Mouse (Mus musculus): ENCODE results near the gene Aip.
"Not testable (repeated sequence)": the region's sequence is repeated elsewhere in the genome, so short reads cannot be mapped to it uniquely, and the experiment has no call there.

Aip gene

DNA sequence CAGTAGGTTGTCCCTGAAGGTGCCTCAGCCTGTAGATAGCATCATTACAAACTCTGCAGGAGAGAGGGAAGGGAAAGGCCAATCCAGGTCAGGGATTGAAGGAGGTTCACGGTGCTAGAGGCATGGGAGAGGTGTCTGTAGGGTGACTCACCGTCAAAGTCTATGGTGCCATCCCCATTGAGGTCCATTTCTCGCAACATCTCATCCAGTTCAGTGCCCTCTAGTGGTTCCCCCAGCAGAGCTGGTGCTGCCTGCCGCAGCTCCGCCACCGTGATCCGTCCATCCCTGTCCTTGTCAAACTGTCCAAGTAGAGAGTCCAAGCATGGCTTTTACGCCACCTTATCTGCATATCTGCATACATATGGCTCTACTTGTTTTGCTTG is 10.3 kb upstream of the Aip start:
- not testable (repeated sequence) for DNase-seq (ENCODE audit: low spot score)

DNA sequence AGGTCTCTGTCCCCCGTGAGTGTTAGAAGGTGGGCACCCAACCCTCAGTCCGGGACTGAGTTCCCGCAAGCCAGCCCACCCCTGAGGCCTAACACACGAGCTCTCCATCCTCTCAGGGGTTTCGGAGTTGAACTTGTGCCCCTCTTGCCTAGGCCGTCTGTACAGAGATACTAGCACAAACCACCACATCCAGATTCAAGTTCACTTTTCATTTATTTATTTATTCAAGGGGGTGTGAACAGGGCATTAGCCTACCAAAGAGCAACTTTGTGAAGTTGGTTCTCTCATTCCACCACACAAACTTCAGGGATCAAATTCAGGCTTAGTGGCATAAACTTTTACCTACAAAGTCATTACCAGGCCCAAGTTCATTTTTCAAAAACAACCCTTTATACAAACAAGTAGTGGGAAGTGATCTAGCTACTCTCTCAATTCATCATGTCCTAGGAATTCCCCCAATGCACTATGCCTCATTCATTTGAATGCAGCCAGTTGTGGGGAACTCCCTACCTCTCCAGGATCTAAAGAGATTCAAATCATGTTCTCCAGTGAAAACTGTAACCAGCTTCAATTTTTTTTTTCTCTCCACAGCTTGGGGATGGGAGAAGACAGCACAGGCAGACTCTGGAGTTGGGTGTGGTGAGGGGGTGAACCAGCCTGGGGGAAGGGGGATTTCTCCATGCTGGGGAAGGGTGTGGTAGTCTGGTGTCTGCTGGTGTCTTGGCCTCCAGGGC is 9.7 kb upstream of the Aip start:
- DNase-seq (ENCODE audit: low spot score): not testable (repeated sequence)

DNA sequence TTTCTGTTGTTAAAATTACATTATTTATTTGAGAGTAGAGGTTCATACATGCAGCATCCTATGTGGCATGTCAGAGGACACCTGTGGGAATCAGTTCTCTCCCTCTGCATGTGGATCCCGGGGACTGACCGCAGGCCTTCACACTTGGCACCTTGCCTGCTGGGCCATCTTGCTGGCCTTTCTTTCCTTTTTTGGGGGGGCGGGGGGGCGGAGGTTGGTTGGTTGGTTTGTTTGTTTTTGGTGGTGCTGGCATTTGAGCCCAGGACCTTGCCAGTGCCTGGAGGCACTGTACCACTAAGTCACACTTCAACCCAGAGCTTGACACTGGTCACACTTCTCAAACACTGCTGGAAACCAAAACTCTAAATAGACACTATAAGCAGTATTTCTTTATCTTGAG is 8.7 kb upstream of the Aip start:
- DNase-seq (ENCODE audit: low spot score): no peak

DNA sequence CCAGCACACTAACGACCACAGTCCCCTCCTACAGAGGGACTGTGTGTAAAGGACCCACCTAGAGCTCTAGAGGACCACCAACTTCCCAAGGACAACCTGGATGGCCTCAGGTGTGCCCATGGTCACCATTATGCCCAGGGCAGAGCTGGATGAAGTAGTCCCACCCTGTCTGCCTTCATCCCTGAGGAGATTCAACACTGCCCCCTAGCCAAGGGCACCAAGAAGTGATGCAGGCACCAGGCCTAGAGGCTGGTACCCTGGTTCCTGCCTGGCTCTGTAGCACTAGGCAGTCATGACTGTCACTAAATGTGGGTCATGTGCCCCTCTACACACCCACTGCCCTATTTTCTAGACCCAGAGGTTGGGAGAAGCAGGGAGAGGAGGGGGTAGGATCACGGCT is 6.1 kb upstream of the Aip start:
- DNase-seq (ENCODE audit: low spot score): no peak

DNA sequence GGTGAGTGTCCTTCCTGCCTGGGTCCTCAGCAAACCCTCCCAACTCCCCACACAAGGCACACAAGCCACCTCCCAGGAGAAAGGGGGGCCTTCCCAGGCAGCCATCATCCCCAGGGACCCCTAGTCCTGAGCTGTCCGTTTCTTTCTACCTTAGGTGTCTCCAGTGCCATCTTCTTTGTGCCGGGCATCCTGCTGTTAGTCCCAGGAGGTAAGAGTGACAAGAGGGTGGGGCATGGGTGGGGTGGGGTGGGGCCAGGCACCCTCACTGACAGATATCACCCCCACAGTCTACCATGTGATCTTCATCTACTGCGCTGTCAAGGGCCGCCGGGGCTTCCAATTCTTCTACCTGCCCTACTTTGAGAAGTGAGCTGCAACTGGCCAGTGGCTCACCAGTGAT is 5.4 kb upstream of the Aip start:
- DNase-seq (ENCODE audit: low spot score): no peak

DNA sequence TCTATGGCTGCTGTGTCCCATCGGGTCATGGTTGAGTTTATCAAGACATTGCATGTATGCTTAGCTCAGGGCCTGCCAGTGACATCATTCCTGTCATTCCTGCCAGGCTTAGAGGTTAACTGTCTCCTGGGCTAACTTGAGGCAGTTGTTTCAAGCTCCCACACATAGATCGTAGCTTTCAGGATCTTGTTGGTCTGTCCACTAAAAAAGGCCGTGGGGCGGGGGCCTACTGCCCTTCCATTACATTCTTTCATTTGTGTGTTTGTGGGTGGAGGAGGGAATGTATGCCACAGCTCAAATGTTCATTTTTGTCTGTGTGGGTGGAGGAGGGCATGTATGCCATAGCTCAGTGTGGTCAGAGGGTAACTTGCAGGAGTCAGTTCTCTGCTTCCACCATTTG is 4.4 kb upstream of the Aip start:
- DNase-seq (ENCODE audit: low spot score): no peak

DNA sequence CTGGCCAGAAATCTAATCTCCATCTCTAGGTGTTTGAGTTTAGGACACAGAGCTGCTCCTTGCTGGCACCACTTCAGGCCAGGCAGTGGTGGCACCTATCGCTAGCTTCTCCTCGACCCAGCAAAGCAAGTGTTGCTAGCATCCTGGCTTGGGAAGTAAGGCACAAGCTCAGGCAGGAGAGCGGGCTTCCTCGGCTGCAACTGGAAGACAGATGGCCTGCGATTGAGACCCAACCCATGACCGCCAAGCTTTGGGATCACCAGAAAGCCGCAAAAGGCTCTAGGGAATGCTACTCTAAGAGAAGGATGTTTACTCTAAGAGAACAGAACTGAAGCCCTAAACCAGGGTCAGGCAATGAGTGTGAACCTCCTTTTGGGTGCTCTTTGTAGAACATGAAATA is 3.8 kb upstream of the Aip start:
- DNase-seq (ENCODE audit: low spot score): no peak

DNA sequence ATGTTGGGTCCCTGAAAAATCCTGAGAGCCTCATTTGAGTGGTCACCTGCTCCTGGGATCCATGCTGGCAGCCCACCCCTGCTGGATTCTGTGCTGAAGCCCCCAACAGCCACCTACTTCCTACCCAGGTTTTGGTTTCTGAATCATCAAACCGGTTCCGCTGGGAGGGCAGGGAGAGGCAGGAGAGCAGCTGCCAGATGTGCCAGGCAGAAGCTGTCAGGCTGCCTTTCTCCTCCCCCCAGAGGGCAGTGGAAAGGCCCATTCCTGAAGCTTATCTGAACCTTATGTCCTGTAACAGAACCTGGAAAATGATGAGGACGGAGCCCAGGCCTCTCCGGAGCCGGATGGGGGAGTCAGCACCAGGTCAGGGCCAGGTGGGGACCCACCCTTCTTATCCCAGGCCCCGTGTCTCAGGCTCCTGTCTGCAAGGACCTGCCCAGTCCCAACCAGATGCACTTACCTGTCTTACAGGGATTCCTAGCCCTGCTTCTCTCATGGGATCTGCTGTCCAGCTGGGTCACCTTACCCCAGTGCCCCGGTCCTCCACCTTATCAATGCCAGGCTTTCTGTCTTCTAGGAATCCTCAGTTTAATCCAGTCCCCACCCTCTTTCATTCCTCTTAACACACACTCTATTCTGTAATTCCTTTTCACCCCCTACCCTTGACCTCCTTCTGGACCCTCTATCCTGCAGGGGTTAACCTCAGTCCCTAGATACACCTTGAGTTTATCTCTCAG is 1.3 kb upstream of the Aip start:
- DNase-seq (ENCODE audit: low spot score): no peak

DNA sequence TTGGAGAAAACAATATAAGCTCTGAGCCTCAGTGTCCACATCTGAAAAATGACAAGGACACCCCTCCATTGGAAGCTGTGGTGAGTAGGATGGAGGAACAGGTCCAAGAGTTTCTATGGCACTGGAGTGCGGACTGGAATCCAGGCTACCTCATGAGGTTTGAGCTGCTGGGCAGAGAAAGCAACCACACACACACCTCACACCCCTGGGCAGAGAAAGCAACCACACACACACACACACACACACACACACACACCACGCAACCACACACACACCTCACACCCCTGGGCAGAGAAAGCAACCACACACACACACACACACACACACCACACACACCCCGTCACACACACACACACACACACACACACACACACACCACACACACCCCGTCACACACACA is 390 bp downstream of the Aip start:
- not testable (repeated sequence) for DNase-seq (ENCODE audit: low spot score)

DNA sequence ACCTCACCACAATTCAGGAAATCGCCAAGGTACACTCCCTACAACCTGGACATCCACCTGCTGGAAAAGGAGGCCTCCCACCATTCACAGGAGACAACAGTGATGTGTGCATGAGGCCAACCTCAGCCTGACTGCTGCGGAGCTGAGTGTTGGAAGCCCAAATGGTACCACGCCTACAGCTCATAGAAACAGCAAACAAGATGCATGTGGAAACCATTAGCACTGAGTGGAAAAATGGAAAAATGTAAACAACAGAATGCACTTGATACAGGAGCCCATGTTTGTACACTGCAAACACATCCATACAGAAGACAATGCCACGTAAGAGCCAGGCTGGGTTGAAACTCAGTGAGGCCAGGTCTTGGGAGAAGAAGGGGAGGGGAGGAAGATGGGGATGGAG is 1.2 kb downstream of the Aip start:
- no peak for DNase-seq (ENCODE audit: low spot score)

DNA sequence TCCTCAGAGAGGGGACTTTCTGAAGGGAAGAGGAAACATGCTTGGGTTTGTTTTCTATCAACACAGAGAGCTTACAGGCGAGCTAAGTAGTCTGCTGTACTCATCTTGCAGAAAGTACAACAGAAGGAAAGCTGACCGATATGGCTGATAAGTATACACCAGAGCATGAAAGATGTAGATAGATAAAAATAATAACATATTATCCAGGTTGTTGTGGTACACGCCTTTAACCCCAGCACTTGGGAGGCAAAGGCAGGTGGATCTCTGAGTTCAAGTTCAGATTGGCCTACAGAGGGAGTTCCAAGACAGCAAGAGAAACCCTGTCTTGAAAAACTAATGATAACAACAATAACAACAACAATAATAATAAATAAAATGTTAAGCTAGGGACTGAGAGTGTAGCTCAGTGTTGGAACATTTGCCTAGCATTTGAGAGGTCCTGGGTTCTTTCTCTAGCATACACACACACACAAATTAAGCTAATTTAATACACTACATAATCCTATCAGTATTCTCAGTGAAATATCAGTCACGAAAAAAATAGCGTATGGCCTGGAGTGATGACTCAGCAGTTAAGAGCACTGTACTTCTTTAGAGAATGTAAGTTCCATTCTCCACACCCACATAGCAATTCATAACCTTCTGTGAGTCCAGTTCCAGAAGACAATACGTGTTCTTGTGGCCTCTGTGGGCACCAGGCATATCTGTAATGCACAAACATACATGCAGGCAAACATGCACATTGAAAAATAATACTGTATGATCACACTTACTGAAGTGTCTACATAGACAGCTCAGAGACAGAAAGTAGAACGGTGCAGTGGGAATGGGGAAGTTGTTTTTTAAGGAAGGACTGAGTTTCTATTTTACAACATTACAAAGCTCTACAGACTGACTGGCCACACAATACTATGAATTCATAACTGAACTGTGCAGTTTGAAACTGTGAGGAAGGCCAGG is 3.0 kb downstream of the Aip start:
- DNase-seq (ENCODE audit: low spot score): no peak

DNA sequence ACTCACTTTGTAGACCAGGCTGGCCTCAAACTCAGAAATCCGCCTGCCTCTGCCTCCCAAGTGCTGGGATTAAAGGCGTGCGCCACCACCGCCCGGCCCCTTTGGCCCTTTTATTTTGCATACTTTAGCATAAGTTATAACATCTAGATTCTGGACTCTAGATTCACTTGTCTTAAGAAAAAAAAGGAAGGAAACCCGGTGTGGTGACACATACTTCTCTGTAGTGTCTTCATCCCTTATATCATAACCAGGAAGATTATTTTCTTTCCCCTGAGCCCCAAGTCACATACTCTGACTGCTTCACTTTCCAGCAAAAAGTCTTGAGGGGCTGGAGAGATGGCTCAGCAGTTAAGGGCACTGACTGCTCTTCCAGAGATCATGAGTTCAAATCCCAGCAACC is 3.8 kb downstream of the Aip start:
- not testable (repeated sequence) for DNase-seq (ENCODE audit: low spot score)

DNA sequence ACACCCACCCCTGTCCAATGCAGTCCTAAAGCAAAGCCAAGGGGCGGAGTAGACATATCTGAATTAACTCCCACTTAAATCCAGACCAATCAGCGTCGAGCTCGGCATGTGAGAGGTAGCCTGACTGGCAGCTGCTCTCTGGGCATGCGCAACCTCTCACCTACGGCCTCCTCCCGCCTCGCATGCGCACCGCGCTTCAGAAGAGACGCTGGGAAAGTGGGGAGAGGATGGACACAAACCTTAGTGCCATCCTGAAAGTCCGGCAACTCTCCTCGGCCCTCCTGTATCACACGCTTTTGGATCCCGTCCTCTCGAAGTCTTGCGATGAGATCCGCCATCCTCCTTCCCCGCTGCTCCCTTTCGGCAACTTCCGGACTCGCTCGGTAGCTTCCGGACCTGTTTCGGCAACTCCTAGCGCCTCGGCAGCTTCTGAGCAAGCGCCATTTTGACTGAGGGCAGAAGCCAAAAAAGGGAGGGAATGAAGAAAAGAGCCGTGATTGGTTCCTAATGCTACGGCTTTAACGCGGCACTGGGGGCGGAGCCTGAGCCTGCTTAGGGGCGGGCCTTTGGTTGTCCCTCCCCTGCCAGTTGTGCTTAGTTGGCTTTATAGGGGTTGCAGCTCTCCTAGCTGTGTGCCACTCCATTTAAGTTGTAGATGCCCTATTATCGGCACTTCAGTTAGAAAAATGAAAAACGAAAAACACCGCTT is 4.4 kb downstream of the Aip start:
- peak; percentile 98 for DNase-seq (ENCODE audit: low spot score)

DNA sequence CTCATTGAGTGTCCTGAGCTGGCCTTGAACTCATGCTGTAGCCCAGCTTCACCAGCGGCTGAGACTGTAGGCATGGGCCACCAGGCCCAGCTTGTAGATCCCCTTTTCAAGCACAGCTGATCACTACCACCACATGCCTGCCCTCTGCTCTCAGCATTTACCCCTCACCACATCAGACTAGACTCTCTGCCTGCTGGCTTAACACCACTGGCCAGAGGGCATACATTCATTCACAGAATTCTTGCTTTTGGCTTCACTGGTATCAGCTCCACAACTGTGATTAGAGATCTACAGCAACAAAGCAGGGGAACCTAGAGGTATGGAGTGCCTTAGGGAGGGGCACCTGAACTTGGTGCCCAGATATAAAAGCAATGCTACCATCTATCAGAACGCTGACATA is 5.2 kb downstream of the Aip start:
- DNase-seq (ENCODE audit: low spot score): no peak

DNA sequence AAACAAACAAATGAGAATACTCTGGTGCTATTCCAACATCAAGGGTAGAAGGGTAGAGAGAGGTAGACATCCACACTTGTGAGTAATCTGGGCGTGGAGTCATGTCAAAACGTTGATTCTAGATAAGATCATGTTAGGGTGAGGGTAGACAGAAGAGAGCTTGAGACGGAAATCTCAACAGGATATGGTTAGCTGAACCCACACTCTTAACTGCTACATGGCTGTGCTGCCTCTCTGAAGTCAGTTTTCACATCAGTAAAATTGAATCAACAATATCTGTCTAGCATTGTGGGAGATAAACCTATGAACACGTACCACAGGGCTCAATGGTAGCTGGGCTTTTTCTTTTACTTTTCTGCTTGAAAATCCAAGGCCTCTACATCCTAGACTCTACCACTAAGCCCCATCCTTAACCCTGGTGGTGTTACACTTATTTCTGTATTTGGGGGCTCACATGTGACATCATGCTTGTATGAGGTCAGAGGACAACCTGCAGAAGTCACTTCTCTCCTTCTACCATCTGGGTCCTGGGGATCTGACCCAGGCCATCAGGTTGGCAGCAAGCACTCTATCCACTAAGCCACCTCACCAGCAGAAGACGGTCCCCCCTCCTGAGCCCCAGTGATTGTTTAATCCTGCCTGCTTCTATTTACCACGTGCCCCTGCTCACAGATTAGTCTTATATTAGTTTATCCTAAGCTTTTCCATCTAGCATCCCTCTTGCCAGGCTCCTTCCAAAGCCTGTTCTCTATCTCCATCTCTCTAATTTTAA is 5.8 kb downstream of the Aip start:
- DNase-seq (ENCODE audit: low spot score): no peak

DNA sequence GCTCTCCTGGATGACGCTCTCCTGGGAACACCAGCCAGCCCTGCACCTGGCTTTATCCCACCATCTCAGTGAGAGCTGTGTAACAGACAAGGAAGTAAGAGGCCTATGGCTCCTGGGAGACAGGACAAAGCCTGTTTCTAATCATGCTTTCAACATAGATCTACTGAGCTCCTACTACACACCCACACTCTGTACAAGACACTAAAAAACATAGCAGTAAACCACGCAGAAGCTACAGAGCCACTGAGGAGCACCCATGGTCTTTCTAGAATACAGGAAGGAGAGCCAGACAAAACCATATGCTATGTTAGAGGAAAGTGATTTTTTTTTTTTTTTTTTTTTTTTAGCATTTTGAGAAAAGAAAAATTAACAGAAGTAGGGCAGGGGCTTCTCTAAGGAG is 7.3 kb downstream of the Aip start:
- DNase-seq (ENCODE audit: low spot score): no peak

DNA sequence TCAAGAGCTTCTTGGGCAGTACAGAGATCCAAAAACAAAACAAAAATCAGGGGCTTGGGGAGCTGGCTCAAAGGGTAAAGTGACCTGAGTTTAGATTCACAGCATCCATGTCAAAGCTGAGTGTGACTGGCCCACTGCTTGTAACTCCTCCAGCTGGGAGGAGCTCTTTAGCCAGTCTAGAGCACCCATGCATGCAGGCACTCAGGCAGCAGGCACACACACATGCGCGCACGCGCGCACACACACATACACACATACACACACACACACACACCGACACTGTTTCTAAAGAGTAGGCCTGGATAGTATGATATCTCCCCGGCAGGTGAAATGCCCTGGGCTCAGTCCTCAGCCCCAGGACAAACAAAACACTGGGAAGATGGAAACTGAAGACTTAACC is 8.7 kb downstream of the Aip start:
- DNase-seq (ENCODE audit: low spot score): no peak

DNA sequence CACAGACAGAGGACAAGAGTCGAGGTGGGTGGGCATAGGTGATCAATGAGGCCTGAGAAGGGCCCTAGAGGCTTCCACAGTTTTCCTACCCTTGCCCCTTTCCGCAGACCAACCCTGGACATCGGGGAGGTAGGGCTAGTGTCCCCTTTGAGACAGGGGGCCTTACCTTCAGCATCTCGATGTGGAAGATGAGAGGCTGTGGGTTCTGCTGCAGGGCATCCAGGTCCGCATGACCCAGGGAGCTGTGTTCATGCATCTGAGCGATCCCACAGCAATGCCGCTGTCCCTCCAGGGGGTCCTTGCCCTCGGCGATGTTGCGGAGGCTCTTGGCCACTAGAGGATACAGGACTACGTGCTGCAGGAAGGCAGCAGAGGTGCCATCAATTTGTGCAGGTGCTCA is 9.8 kb downstream of the Aip start:
- DNase-seq (ENCODE audit: low spot score): no peak

DNA sequence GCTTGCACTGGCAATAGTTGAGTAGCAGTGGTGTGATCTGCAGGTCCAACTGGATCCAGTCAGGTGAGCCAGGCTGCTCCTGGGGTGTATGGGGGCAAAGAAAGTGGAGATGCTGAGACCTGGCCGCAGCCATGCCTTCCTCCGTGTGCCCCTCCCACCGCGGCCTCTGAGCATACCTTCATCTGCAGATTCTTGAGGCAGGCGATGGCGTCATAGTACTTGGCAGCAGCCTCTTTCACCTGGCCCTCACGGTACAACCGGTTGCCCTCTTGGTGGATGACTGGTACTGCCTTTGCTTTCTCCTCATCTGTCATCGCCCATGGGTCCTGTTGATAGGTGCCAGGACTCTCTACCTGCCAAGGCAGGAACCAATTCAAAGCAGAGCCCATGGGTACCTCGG is 10.5 kb downstream of the Aip start:
- DNase-seq (ENCODE audit: low spot score): no peak

DNA sequence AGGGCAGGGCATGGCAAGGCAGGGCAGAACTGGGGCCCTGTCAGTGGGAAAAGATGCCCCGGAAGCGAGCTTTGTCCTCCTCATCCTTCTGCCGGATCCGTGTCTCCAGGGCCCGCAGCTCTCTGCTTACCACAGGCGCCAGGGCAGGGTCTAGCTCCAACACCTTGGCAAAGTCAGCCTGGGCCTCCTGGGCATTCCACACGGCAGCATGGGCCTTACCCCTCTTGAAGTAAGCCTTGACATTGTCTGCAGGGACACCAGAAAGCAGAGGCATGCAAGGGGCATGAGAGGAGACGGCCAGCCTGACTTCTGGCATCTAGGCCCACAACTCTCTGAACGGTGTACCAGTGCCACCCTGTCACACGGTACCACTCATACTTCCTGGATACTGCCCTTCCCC is 11.1 kb downstream of the Aip start:
- no peak for DNase-seq (ENCODE audit: low spot score)

DNA sequence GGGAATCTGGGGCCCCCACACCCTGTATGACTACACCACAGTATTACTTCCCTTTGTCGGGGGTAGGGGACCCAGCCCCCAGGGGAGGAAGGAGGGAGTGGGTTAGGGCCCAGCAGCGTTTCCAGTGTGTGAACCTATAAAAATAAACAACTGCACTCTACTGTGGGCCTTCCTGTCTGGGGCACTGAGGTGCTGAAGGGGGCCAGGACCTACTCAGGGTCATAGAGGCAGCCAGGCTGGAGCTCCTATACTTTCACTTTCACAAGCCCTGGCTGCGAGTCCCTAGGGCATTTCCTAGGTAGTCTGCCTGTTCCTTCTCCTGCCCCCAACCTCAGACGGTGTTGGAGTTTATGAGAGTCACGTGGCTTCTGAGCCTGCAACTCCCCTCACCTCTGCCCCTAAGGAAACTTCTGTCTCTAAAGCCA is 11.8 kb downstream of the Aip start:
- peak; percentile 48 for DNase-seq (ENCODE audit: low spot score)

All from yolk sac, embryonic 10.5 days (tissue).